In the genomic region with DNA sequence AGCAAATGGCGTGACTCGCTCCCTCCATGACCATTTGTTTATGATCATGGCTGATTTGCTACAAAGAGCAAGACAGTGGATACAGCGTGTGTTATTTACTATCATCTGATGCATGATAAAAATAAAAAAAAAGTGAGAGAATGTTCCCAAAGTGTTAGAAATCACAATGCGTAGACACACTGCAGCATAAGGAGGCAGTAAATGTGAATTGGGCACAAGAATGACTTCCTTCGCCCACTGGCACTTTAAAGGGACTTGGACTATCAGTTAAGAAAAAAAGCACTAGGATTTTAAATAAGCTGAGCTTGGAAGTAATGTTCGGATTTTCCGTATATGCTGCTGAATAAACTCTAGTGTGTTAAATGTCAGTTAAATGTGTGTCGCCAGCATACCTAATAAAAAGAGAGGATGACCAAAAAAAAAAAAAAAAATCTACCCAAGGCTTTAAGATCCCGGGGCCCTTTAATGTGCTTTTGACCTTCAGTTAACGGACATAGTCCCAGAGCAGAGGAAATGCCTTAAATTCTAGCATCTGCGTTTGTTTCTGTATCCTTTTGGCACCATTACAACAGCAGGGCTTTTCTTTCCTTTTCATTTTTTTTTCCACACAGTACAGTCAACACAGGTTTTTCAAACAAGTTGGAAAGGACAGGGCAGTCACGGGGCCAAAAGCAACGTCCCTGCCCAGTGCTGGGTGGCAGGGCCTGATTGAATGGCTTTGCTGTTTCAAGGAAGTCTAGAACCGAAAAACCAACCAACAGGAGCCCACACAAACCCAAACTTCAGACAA, we compare ENCODE assay signal across 10 mouse cellular contexts. TPM values are rescaled to one million over a fixed set of nuclear protein-coding genes. Genes with fewer than 3 reads are reported as not detected.
DNase-seq lines count a peak whose midpoint lies in the region; ATAC-seq and TF ChIP-seq lines count a peak whose summit lies in the region.
"Had no signal": no experiment of that assay in that cellular context is flagged by ENCODE, and none has a peak within 500 bp of the region (broad histone marks: within the 10 kb centered on the region; RNA-seq: fewer than 3 reads in every experiment).

No protein-coding gene starts in this region.

- no peak overlapping the region for H3K4me3 ChIP-seq in liver, adult 2 months (ENCODE audit: insufficient read depth, low read depth, low read length)
- H3K4me3 ChIP-seq in liver, embryonic 11.5 days (ENCODE audit: low read depth, low read length), result no peak overlapping the region
- no peak overlapping the region for H3K4me3 ChIP-seq in heart, embryonic 14.5 days (ENCODE audit: control insufficient read depth in 1 of 2, insufficient read depth in 1 of 2, low read depth in 1 of 2, low read length in 2 of 2)
- no peak overlapping the region for H3K4me3 ChIP-seq in stomach, postnatal 0 days (ENCODE audit: low read depth, low read length)
- H3K4me3 ChIP-seq: neural tube, embryonic 12.5 days had no signal

- TF ChIP-seq EP300 in stomach, postnatal 0 days (optimal IDR thresholded peaks at IDR 0.05), result no peak

- no peaks in the 10 kb centered on the region for H3K27me3 ChIP-seq in liver, adult 2 months (ENCODE audit: control insufficient read depth, insufficient read depth, low read length)
- no peaks in the 10 kb centered on the region for H3K27me3 ChIP-seq in liver, embryonic 11.5 days (replicated peaks; ENCODE audit: control insufficient read depth, insufficient read depth, low read length)
- no peaks in the 10 kb centered on the region for H3K27me3 ChIP-seq in heart, embryonic 14.5 days (ENCODE audit: control insufficient read depth, insufficient read depth, low read length)
- no peaks in the 10 kb centered on the region for H3K27me3 ChIP-seq in stomach, postnatal 0 days (ENCODE audit: control insufficient read depth, insufficient read depth, low read length)
- H3K27me3 ChIP-seq: neural tube, embryonic 12.5 days had no signal

- intact Hi-C loops in left cerebral cortex, postnatal 4 days (cut with DNase I), result no loop called here

- no peak for TF ChIP-seq CTCF in liver, adult 2 months (IDR thresholded peaks at IDR 0.05; ENCODE audit: low read depth, low read length)
- no peak for TF ChIP-seq CTCF in stomach, postnatal 0 days (IDR thresholded peaks at IDR 0.05; ENCODE audit: low read depth)

- H3K9me3 ChIP-seq in liver, embryonic 11.5 days (ENCODE audit: control insufficient read depth, low read length), result no peaks in the 10 kb centered on the region
- H3K9me3 ChIP-seq in heart, embryonic 14.5 days (ENCODE audit: control insufficient read depth, low read length), result no peaks in the 10 kb centered on the region
- H3K9me3 ChIP-seq in stomach, postnatal 0 days (ENCODE audit: control insufficient read depth, low read length), result no peaks in the 10 kb centered on the region
- H3K9me3 ChIP-seq: neural tube, embryonic 12.5 days had no signal

- H3K9ac ChIP-seq in liver, adult 2 months (ENCODE audit: low read depth, low read length), result no peak overlapping the region
- H3K9ac ChIP-seq in liver, embryonic 11.5 days (ENCODE audit: low read depth, low read length), result no peak overlapping the region
- H3K9ac ChIP-seq in heart, embryonic 14.5 days (ENCODE audit: low read length), result no peak overlapping the region
- H3K9ac ChIP-seq in stomach, postnatal 0 days (ENCODE audit: low read length), result no peak overlapping the region
- H3K9ac ChIP-seq: neural tube, embryonic 12.5 days had no signal

- H3K36me3 ChIP-seq in liver, adult 2 months (ENCODE audit: control insufficient read depth, insufficient read depth, low read length), result no peaks in the 10 kb centered on the region
- H3K36me3 ChIP-seq in liver, embryonic 11.5 days (ENCODE audit: control insufficient read depth, insufficient read depth, low read length), result no peaks in the 10 kb centered on the region
- no peaks in the 10 kb centered on the region for H3K36me3 ChIP-seq in heart, embryonic 14.5 days (ENCODE audit: control insufficient read depth, insufficient read depth, low read length)
- no peaks in the 10 kb centered on the region; the same call in 1 of the 2 replicates for H3K36me3 ChIP-seq in stomach, postnatal 0 days (ENCODE audit: control insufficient read depth, insufficient read depth, low read length)
- H3K36me3 ChIP-seq: neural tube, embryonic 12.5 days had no signal

- peak; percentile 27 for DNase-seq in liver, adult 2 months (ENCODE audit: extremely low read depth, low read depth, low spot score)
- DNase-seq in liver, embryonic 11.5 days (ENCODE audit: low spot score), result no peak
- DNase-seq in kidney, postnatal 36 days, result peak; percentile 57 to 73
- peak; percentile 60 for DNase-seq in stomach, postnatal 0 days (ENCODE audit: low spot score)
- no peak for DNase-seq in cerebellum, postnatal 36 days
- DNase-seq in left cerebral cortex, postnatal 4 days, result no peak
- DNase-seq in layer of hippocampus, adult 8-10 months (ENCODE audit: low spot score in 2 of 2), result no peak
- DNase-seq: right cerebral cortex, postnatal 4 days had no signal

- no peak for ATAC-seq in liver, embryonic 11.5 days (replicated peaks; ENCODE audit: low FRiP score)
- peak; percentile 71; the same call in 1 of the 2 replicates for ATAC-seq in heart, embryonic 14.5 days (ENCODE audit: insufficient number of reproducible peaks, insufficient read depth, low FRiP score, low read depth)
- 0 out of 2 replicates have a peak, but pooled peaks have one; percentile 71 for ATAC-seq in stomach, postnatal 0 days (ENCODE audit: low FRiP score, low TSS enrichment)

- peak overlapping the region; percentile 71 for H3K27ac ChIP-seq in liver, adult 2 months (replicated peaks; ENCODE audit: insufficient read depth, low read depth, low read length)
- H3K27ac ChIP-seq in liver, embryonic 11.5 days (ENCODE audit: low read depth, low read length), result no peak overlapping the region
- H3K27ac ChIP-seq in heart, embryonic 14.5 days (replicated peaks in 1 of 2; ENCODE audit: control insufficient read depth in 1 of 2, insufficient read depth in 1 of 2, low read depth in 2 of 2, low read length in 2 of 2), result peak overlapping the region; percentile 46 to 62; a peak in 2 of 4 replicates
- no peak overlapping the region for H3K27ac ChIP-seq in stomach, postnatal 0 days (replicated peaks)
- H3K27ac ChIP-seq: neural tube, embryonic 12.5 days had no signal

- H3K79me2 ChIP-seq in liver, adult 2 months (ENCODE audit: control insufficient read depth, insufficient read depth, low read length), result peaks cover 3% of the 10 kb centered on the region; the same call in 1 of the 2 replicates

- TF ChIP-seq POLR2A in liver, adult 2 months (IDR thresholded peaks at IDR 0.05; ENCODE audit: extremely low read depth, insufficient read depth, low read length), result no peak

- H3K4me1 ChIP-seq in liver, adult 2 months (ENCODE audit: control insufficient read depth, insufficient read depth, low read length), result peaks cover 2% of the 10 kb centered on the region; the same call in 1 of the 2 replicates
- H3K4me1 ChIP-seq in liver, embryonic 11.5 days (replicated peaks; ENCODE audit: control insufficient read depth, insufficient read depth, low read length), result peaks cover 35% of the 10 kb centered on the region
- H3K4me1 ChIP-seq in heart, embryonic 14.5 days (ENCODE audit: control insufficient read depth in 2 of 2, insufficient read depth in 2 of 2, low read length in 2 of 2), result peaks cover 9 to 27% of the 10 kb centered on the region in 2 experiments
- no peaks in the 10 kb centered on the region for H3K4me1 ChIP-seq in stomach, postnatal 0 days (replicated peaks; ENCODE audit: control insufficient read depth, insufficient read depth)

- H3K4me2 ChIP-seq in liver, embryonic 11.5 days, result no peak overlapping the region
- no peak overlapping the region for H3K4me2 ChIP-seq in heart, embryonic 14.5 days (ENCODE audit: low read length)
- no peak overlapping the region for H3K4me2 ChIP-seq in stomach, postnatal 0 days (replicated peaks; ENCODE audit: low read depth)
- H3K4me2 ChIP-seq: neural tube, embryonic 12.5 days had no signal

- WGBS in liver, adult 2 months, result 71% methylated on average over 14 of the region's 14 CpGs
- 83% methylated on average over 14 of the region's 14 CpGs for WGBS in liver, embryonic 11.5 days
- WGBS in heart, embryonic 14.5 days, result 66% methylated on average over 14 of the region's 14 CpGs
- 47% methylated on average over 14 of the region's 14 CpGs for WGBS in stomach, postnatal 0 days

RNA-seq across cellular contexts. Expression of a gene that starts 50.3 kb away (rescaled TPM):
- total RNA-seq in liver, adult 2 months (2014; rRNA removed), result 9.0 and 11.7 TPM in 2 replicates
- 5.6 and 6.5 TPM in 2 replicates for polyA plus RNA-seq in liver, adult 2 months (2012; rRNA removed)
- 1.9 and 2.7 TPM in 2 replicates for polyA plus RNA-seq in liver, embryonic 11.5 days (2014; fragmentation: Nextera tagmentation; extraction: Ambion mirVana)
- 2.0 and 2.6 TPM in 2 replicates for polyA plus RNA-seq in heart, embryonic 14.5 days (2014; fragmentation: Nextera tagmentation; extraction: Ambion mirVana)
- polyA plus RNA-seq in stomach, postnatal 0 days (2015; fragmentation: Nextera tagmentation; extraction: Ambion mirVana), result 4.3 and 5.1 TPM in 2 replicates
- total RNA-seq in left cerebral cortex, postnatal 4 days (2021), result 10 to 100 TPM; 60.1 to 71.5 TPM
- total RNA-seq in layer of hippocampus, adult 8-10 months (2022), result 100 to 1,000 TPM; 134 to 154 (median 144) TPM

Comparison
In these comparisons a context has a peak if more than half of its experiments do, and no peak if none do; other contexts are left out.
1. DNase-seq: peak in liver, adult 2 months (single experiment), kidney, postnatal 36 days (2 of 2) and stomach, postnatal 0 days (single experiment); none in liver, embryonic 11.5 days (single experiment), cerebellum, postnatal 36 days (0 of 2), left cerebral cortex, postnatal 4 days (single experiment) and layer of hippocampus, adult 8-10 months (0 of 2).
2. H3K27ac ChIP-seq: peak in liver, adult 2 months (single experiment) and heart, embryonic 14.5 days (2 of 2); none in liver, embryonic 11.5 days (single experiment) and stomach, postnatal 0 days (single experiment).